Mouse (Mus musculus): Measurements from ENCODE around the gene Jmjd8.
A peak's percentile ranks its signal among the peaks of the same experiment; 100 is the strongest.

- TF ChIP-seq CTCF (IDR thresholded peaks at IDR 0.05; ENCODE audit: low read depth, low read length) = no peak
- TF ChIP-seq EP300 (IDR thresholded peaks at IDR 0.05; ENCODE audit: insufficient read depth, low read depth, low read length) = no peak
- peak; percentile 90 for TF ChIP-seq POLR2A (IDR thresholded peaks at IDR 0.05; ENCODE audit: insufficient read depth, low read length)
These were observed 46.8 kb downstream of the Jmjd8 start for GRCm38 (mm10) chr17:25875171-25876136.

Measured in ES-Bruce4 (cell line).